Mouse (Mus musculus) retina, postnatal 7 days (tissue): ENCODE data around the gene Fut7.

Experiments used
- DNase-seq: peaks from one replicate; pipeline ENCODE4 v3.0.0-alpha.2; 2012; ENCODE audit warnings: low read depth, low spot score

Gene Fut7

DNA sequence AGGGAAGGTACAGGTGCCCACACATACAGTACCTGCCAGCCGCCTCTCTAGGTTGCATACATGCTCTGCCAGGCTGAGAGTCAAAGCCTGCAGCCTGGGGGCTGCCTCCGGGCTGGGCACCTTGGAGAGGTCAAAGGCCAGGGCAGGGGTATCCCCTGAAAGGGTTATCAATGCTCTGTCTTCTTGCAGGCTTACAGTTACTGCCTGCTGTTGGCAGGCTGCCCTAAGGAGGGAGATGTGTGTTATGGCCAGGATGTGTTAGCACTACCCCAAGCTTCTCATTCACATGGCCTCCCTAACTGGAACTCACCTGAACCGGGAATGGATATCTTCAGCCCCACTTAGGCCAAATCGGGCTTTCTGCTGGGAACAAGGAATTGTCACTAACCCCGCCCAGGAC is 37.1 kb downstream of the Fut7 start:
- DNase-seq = no peak

DNA sequence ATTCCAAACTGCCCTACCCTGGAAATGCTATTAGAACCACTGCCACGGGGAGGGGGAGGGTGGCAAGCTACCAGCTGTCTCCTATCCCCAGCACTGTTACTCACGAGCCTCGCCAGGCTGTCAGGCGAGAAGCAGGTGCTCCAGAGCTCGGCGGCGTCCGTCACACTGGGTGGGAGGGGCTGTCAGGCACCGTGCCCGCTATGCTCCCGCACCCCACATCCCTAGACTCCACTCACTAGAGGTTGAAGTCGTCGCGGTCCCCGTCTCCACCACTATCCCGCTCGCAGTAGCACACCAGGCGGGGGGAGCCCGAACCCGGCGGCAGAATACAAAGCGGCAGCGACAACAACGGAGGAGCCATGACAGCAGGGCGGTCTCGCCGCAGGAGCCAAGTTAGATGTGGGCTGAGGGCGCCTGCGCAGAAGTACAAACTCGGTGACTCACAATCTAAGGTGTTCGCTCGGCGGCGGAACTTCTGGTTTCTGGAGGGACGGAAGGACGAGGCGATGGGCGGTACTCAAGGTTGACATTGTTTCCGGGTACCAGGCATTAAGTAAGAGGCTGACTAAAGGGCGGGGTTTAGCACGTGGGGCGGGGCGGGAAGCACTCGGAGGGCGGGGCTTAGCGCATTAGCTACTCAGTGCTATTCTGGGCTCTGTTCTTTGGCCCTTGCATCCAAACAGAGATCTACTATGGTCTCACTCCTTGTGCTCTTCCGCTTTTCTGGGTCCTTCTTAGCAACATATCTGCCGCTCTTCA is 37.7 kb downstream of the Fut7 start, which contains the start of gene Paxx:
TSS of gene Paxx (minus strand) at position 544 of the 759 bp plus-strand sequence.
- DNase-seq = peak; percentile 79

DNA sequence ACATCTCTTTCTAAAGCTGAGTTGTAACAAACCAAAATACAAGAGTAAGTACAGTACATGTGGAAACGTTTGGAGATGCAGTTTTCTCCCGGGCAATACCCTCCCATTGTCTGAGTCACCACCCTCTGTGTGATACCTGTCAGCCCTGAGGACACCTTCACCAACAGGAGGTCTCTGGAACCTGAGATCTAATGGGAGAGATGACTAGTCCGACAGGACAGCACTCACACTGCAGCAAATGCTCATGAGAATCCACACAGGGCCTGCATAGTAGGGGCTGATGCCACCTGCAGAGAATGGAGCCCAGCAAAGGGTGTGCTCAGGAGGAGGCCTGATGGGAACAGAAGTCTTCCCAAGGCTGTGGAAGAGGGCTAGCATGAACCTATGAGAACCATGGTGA is 38.3 kb downstream of the Fut7 start:
- DNase-seq = no peak

DNA sequence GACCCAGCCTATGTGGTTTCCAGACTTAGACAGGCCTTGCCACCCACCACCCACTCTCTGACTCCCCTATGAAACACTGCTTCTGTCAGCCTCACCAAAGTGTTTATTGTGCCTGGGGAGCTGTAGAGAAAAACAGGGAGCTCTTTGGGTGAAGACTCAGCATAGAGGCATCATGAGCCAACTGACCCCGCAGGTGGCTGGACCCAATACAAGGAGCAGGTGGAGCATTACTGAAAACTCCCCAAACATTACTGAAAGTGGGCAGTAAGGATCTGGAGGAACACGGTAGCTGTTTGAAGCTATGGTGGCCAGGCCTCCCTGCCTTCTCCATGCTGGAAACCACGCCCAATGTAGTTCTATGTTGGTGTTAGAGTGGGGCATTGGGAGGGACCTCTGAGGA is 40.6 kb downstream of the Fut7 start:
- no peak for DNase-seq

DNA sequence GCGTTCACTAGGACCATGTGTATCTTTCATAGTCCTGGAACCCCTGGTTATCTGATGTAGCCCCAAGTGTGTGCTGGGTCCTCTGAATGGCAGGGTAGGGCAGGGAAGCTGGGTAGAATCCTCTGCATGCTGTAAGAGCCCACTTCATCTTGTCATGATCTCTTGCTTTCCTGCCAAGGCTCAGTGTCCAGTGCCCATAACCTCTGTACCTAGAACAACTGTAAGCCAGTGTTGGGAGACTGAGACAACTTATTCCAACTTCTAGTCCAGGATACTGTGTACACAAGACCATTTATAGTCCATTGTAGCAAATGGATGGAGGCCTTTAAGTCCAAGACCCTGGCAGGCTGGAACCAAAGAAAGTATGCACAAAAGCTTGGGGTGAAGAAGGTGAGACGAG is 42.2 kb downstream of the Fut7 start:
- DNase-seq = no peak

DNA sequence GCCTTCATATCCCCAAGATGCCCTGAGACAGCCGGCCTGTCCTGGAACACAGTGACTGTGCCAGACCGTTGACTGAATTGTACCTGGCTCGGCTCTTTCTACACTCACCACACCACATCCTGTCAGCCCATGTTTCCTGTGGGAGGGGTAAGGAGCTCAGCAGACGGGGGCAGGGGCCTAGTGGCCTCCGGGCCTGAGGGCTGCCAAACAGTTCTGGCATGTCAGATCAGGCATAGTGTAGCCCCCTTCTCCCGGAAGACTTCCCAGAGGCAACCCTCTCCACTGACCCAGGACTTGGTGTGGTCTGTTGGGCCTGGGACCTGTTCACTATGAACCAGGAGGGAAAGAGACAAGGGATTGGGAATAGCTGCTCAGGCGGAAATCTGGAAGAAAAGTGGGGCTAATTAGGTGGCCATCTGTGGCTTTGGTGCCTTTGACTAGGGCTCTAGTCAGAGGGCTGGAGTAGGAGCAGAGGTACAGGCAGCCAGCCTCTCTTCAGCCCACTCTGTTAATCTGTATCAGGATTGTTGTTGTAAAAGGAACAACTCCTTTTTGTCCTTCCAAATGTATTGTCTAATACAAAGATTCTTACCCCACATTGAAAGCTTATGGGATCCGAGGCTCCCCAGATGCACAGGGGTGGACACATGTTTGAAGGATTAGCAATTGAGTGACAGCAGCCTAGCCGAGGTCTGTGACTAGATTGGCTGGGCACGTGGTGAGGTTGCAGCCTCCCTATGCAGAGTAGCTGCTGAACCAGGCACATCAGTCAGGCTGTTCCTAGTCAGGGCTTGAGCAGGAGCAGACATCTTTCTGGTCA is 43.0 kb downstream of the Fut7 start:
- DNase-seq = peak; percentile 50

DNA sequence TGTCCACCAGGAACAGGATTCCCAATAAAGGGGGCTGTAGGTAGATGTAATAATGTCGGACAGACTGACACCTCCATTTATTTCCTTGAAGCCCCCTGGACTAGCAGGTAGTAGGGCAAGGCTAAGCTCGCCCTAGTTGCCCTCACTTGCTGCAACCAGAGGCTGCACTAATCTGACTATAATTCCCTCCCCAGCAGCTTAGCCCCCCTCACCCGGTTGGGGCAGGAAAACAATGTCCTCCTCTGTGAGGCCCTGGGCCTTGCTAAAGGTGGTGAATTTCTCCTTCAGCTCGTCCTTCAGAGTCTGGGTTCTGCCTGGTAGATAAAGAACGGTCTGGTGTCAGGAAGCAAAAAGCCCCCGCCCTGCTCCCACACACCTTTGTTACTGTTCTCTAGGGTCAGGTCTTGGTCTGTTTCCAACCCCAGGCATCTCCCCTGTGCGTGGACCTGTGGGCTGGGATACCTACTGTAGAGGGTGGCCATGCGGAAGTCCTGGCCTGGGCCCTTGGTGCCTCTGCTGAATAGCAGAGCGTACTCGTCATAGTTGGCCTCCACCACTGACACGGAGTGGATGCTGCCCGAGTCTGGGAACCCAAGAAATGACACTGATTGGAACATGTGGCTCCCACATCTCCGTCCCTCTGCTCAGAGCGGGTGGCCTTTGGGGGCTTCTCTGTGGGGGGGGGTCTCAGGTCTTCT is 44.7 kb downstream of the Fut7 start:
- peak; percentile 57 for DNase-seq

DNA sequence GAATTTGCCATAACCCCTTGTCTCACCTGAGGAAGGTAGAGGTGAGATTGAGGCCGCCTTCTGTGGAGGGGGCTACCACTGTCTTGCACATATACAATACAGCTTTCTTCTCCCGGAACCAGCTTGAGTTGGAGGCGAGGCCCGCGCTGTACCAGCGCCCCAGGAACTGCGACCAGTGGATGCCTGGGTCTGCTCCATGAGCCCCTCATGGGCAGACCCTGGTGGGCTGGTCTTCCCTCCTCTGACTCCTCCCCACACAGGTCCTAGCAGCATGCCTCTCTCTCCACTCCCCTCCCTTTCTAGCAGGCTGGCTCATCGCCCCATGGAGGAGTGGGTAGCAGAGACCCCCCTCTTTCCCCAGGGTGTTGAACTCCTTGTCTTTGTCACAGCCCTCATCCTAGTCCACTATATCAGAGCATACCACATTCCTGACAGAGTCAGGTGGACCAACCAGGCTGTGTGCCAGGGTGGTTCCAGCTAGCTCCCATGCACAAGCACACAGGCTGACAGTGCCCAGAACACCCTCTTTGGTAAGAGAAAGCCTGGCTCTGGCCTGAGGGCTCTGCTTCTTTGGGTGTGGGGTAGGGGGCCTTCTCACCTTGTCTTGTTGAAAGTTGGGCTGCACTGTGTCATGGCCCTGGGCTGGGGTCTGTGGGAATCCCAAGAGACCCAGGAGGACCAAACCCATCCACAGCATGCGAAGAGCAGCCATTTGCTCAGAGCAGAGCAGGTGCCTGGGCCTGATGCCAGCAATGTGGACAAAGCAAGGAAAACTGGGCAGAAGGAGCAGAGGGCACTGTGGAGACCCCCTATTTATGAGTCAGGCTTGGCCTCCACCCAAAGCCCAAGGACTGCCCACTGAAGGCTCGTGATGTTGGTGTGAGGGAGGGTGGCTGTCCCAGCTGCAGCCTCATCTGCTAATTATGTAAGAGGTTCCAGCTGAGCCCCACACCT is 46.2 kb downstream of the Fut7 start:
- no peak for DNase-seq

DNA sequence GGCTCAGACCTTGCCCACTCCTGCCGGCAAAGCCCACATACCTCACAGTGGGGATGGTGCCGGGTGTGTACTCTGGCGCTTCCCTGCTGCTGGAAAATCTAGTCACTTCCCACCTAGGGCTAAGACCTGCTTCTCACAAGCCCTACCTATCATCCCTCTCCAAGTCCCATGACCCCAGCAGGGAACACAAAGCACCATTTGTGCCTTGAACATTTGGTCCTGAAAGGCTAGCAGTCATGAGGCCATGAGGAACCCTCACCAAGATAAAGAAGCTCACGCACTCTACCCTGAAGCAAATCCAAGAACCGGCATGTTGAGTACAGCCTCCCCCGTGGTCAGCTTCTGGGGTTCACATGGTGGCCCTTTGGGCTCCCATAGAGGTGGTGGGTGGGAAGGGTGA is 46.9 kb downstream of the Fut7 start, which contains the start of gene Ptgds:
TSS of gene Ptgds (minus strand) at position 78 of the 400 bp plus-strand sequence.
- DNase-seq = no peak

DNA sequence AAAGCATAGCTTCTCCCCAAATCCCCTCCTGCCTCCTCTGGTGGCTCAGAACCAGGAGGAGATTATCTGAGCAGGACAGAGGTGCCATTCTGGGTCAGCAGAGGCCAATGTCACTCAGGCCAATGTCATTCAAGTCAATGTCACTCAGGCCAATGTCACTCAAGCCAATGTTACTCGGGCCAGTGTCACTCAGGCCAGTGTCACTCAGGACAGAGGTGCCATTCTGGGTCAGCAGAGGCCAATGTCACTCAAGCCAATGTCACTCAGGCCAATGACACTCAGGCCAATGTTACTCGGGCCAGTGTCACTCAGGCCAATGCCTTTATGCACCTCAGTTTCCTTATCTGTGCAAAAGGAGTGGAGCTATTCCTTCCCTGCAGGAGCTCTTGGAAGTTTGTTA is 49.5 kb downstream of the Fut7 start:
- DNase-seq = no peak
